Mouse (Mus musculus) liver, adult 2 months (tissue): ENCODE results near the gene Il13ra1.

Source experiments
- CTCF ChIP-seq: fragments of 200-500 bp; IDR thresholded peaks from 2 replicates; pipeline ENCODE4 v1.5.1; 2011; ENCODE audit warnings: low read depth, low read length, control low read depth
- POLR2A ChIP-seq: fragments of 200-500 bp; IDR thresholded peaks from 2 replicates; pipeline ENCODE4 v1.6.1; 2011; ENCODE audit warnings: low read length, control low read depth; ENCODE audit not compliant: insufficient read depth; ENCODE audit errors: extremely low read depth

GRCm38 (mm10) chrX:36186036-36186435, 74.1 kb downstream of the Il13ra1 start:
- no peak for TF ChIP-seq POLR2A
- TF ChIP-seq CTCF = no peak
